Mouse (Mus musculus) inflammation-experienced regulatory T-cells, adult 16 weeks (primary cell): ENCODE results near the gene Vmn1r94. TPM values are rescaled to one million over a fixed set of nuclear protein-coding genes. Genes with fewer than 3 reads are reported as not detected.

Experiments used
- polyA plus RNA-seq: library from polyadenylated mRNA; unstranded; fragments of 100-300 nt; shearing (Covaris generic); gene quantifications from one replicate; pipeline ENCODE4 v1.2.1, GENCODE M21; 2017

Vmn1r94 gene
- polyA plus RNA-seq: not detected

GRCm38 (mm10) chr7:20168277-20168676, at the start of gene Vmn1r94:
Gene Vmn1r94 (minus strand): TSS chr7:20168377.

GRCm38 (mm10) chr7:20205507-20205906, 37.3 kb upstream of the Vmn1r94 start, which contains the start of gene Gm6164:
Gene Gm6164 (minus strand): TSS chr7:20205607.

GRCm38 (mm10) chr7:20193410-20193809, 25.2 kb upstream of the Vmn1r94 start, which contains the start of gene Vmn1r95:
Gene Vmn1r95 (plus strand): TSS chr7:20193710.

GRCm38 (mm10) chr7:20138988-20139387, 29.2 kb downstream of the Vmn1r94 start, which contains the start of gene Vmn1r93:
Gene Vmn1r93 (minus strand): TSS chr7:20139088.

GRCm38 (mm10) chr7:20122479-20122878, 45.7 kb downstream of the Vmn1r94 start, which contains the start of gene Gm16442:
Gene Gm16442 (minus strand): TSS chr7:20122579.

Other genes starting within 250 kb of the Vmn1r94 start
- gene Pvr, start 247.2 kb downstream of the Vmn1r94 start, polyA plus RNA-seq: 38.7 TPM
- 25.9 TPM for gene Igsf23, start 217.6 kb downstream of the Vmn1r94 start, polyA plus RNA-seq
- gene Ceacam20, start 203.0 kb downstream of the Vmn1r94 start, polyA plus RNA-seq: not detected
- gene Nlrp9b, start 176.9 kb downstream of the Vmn1r94 start, polyA plus RNA-seq: not detected
- not detected for gene Vmn1r91, start 68.7 kb downstream of the Vmn1r94 start, polyA plus RNA-seq
- gene Gm16442, start 45.8 kb downstream of the Vmn1r94 start, polyA plus RNA-seq: not detected
- gene Vmn1r93, start 29.3 kb downstream of the Vmn1r94 start, polyA plus RNA-seq: not detected
- not detected for gene Vmn1r95, start 25.3 kb upstream of the Vmn1r94 start, polyA plus RNA-seq
- gene Gm6164, start 37.2 kb upstream of the Vmn1r94 start, polyA plus RNA-seq: not detected
- gene Gm4498, start 65.5 kb upstream of the Vmn1r94 start, polyA plus RNA-seq: not detected
- not detected for gene Gm5890, start 94.5 kb upstream of the Vmn1r94 start, polyA plus RNA-seq
- not detected for gene Gm4133, start 165.7 kb upstream of the Vmn1r94 start, polyA plus RNA-seq
- not detected for gene Gm5728, start 207.0 kb upstream of the Vmn1r94 start, polyA plus RNA-seq
- gene Vmn1r100, start 249.6 kb upstream of the Vmn1r94 start, polyA plus RNA-seq: not detected